ENCODE assay signal across 1 mouse cellular context in genomic region chr11:116387086-116388071, GRCm38 (mm10).
A peak's percentile ranks its signal among the peaks of the same experiment; 100 is the strongest.
TF ChIP-seq lines count a peak whose summit lies in the region.

No protein-coding gene starts in this region.

TF ChIP-seq in CH12.LX, 34 proteins besides CTCF, POLR2A, EP300 and RAD21 (continued from another document):
- TF ChIP-seq JUND (conservative IDR thresholded peaks at IDR 0.05; ENCODE audit: low read depth, low read length) (no peak; the same call in 1 of the 2 replicates), USF1 (IDR thresholded peaks at IDR 0.05; ENCODE audit: low read depth, low read length) (no peak), E2F4 (IDR thresholded peaks at IDR 0.05; ENCODE audit: insufficient replicate concordance, low read depth, low read length) (no peak), POLR2AphosphoS2 (IDR thresholded peaks at IDR 0.05; ENCODE audit: low read depth, low read length) (no peak; the same call in 1 of the 2 replicates), MXI1 (IDR thresholded peaks at IDR 0.05; ENCODE audit: low read depth, low read length) (peak; percentile 82), JUN (IDR thresholded peaks at IDR 0.05; ENCODE audit: insufficient read depth, low read depth, low read length) (no peak), MAX (IDR thresholded peaks at IDR 0.05; ENCODE audit: low read length) (peak; percentile 60; the same call in 1 of the 2 replicates), ZNF384 (IDR thresholded peaks at IDR 0.05; ENCODE audit: low read depth, low read length) (no peak; the same call in 1 of the 2 replicates), CHD1 (IDR thresholded peaks at IDR 0.05; ENCODE audit: low read depth, low read length) (peak; percentile 59; the same call in 1 of the 2 replicates), MYC (IDR thresholded peaks at IDR 0.05; ENCODE audit: low read depth, low read length) (peak; percentile 71), NELFE (IDR thresholded peaks at IDR 0.05; ENCODE audit: low read depth, low read length) (peak; percentile 72), MAZ (IDR thresholded peaks at IDR 0.05; ENCODE audit: low read depth, low read length) (peak; percentile 98), NRF1 (IDR thresholded peaks at IDR 0.05; ENCODE audit: low read depth, low read length) (no peak; the same call in 1 of the 2 replicates), ZMIZ1 (IDR thresholded peaks at IDR 0.05; ENCODE audit: low read depth, low read length) (peak; percentile 80; the same call in 1 of the 2 replicates), ELF1 (IDR thresholded peaks at IDR 0.05; ENCODE audit: low read depth, low read length) (peak; percentile 39; the same call in 1 of the 2 replicates), HCFC1 (IDR thresholded peaks at IDR 0.05; ENCODE audit: low read depth, low read length) (peak; percentile 36; the same call in 1 of the 2 replicates), CHD2 (IDR thresholded peaks at IDR 0.05; ENCODE audit: low read length) (peak; percentile 82), USF2 (conservative IDR thresholded peaks at IDR 0.05; ENCODE audit: low read depth, low read length) (no peak), GABPA (IDR thresholded peaks at IDR 0.05; ENCODE audit: insufficient replicate concordance, low read depth, low read length) (no peak), TBP (conservative IDR thresholded peaks at IDR 0.05; ENCODE audit: low read depth, low read length) (peak; percentile 95), SIN3A (IDR thresholded peaks at IDR 0.05; ENCODE audit: low read length) (peak; percentile 79)
